Mouse (Mus musculus): ENCODE data around the gene Slc38a1. TPM values are rescaled to one million over a fixed set of nuclear protein-coding genes. Genes with fewer than 3 reads are reported as not detected.

The Slc38a1 gene
- polyA plus RNA-seq, 1 experiment from 2014 or later, result 109 TPM

GRCm38 (mm10) chr15:96566850-96567271 lies 75.9 kb downstream of the Slc38a1 start:
- Histone ChIP-seq H3K4me1 (ENCODE audit: control insufficient read depth, insufficient read depth, low read length) (no peaks in the 10 kb centered on the region), H3K27me3 (ENCODE audit: control insufficient read depth, insufficient read depth, low read length) (no peaks in the 10 kb centered on the region), H3K9ac (ENCODE audit: low read length) (peak overlapping the region; percentile 54), H3K36me3 (ENCODE audit: control insufficient read depth, insufficient read depth, low read length) (no peaks in the 10 kb centered on the region), H3K4me2 (peak overlapping the region; percentile 58), H3K27ac (ENCODE audit: low read depth, low read length) (no peak overlapping the region), H3K4me3 (ENCODE audit: low read depth, low read length) (peak overlapping the region; percentile 32), H3K9me3 (ENCODE audit: control insufficient read depth, low read length) (no peaks in the 10 kb centered on the region)
- ATAC-seq (ENCODE audit: low FRiP score) (peak; percentile 73; the same call in 1 of the 2 replicates), DNase-seq (ENCODE audit: low spot score, missing footprints) (peak; percentile 90)
- WGBS, result 8% methylated on average over 14 of the region's 14 CpGs

- no peaks in the 10 kb centered on the region for H3K9me3 ChIP-seq (ENCODE audit: control insufficient read depth, low read length)
- no peak overlapping the region for H3K4me2 ChIP-seq
- H3K9ac ChIP-seq (ENCODE audit: low read length), result no peak overlapping the region
- H3K27me3 ChIP-seq (ENCODE audit: control insufficient read depth, insufficient read depth, low read length), result no peaks in the 10 kb centered on the region
- ATAC-seq (ENCODE audit: low FRiP score) (no peak), DNase-seq (ENCODE audit: low spot score, missing footprints) (no peak)
- WGBS, result 57% methylated on average over 1 of the region's 1 CpGs
- no peaks in the 10 kb centered on the region for H3K4me1 ChIP-seq (ENCODE audit: control insufficient read depth, insufficient read depth, low read length)
- no peak overlapping the region for H3K27ac ChIP-seq (ENCODE audit: low read depth, low read length)
- H3K4me3 ChIP-seq (ENCODE audit: low read depth, low read length), result no peak overlapping the region
- H3K36me3 ChIP-seq (ENCODE audit: control insufficient read depth, insufficient read depth, low read length), result no peaks in the 10 kb centered on the region
Observed at GRCm38 (mm10) chr15:96563852-96564251, 78.9 kb downstream of the Slc38a1 start.

GRCm38 (mm10) chr15:96562521-96562920 lies 80.2 kb downstream of the Slc38a1 start:
- Histone ChIP-seq H3K4me2 (no peak overlapping the region), H3K4me1 (ENCODE audit: control insufficient read depth, insufficient read depth, low read length) (no peaks in the 10 kb centered on the region), H3K4me3 (ENCODE audit: low read depth, low read length) (no peak overlapping the region), H3K36me3 (ENCODE audit: control insufficient read depth, insufficient read depth, low read length) (no peaks in the 10 kb centered on the region), H3K27me3 (ENCODE audit: control insufficient read depth, insufficient read depth, low read length) (no peaks in the 10 kb centered on the region), H3K27ac (ENCODE audit: low read depth, low read length) (no peak overlapping the region), H3K9ac (ENCODE audit: low read length) (no peak overlapping the region), H3K9me3 (ENCODE audit: control insufficient read depth, low read length) (no peaks in the 10 kb centered on the region)
- no peak for DNase-seq (ENCODE audit: low spot score, missing footprints)
- ATAC-seq (ENCODE audit: low FRiP score), result no peak
- WGBS, result 96% methylated on average over 5 of the region's 5 CpGs

GRCm38 (mm10) chr15:96560576-96561298 lies 82.0 kb downstream of the Slc38a1 start:
- ATAC-seq (ENCODE audit: low FRiP score), result no peak
- H3K36me3 ChIP-seq (ENCODE audit: control insufficient read depth, insufficient read depth, low read length), result no peaks in the 10 kb centered on the region
- no peak for DNase-seq (ENCODE audit: low spot score, missing footprints)
- H3K4me1 ChIP-seq (ENCODE audit: control insufficient read depth, insufficient read depth, low read length), result no peaks in the 10 kb centered on the region
- 94% methylated on average over 14 of the region's 14 CpGs for WGBS
- H3K4me2 ChIP-seq, result no peak overlapping the region
- no peaks in the 10 kb centered on the region for H3K9me3 ChIP-seq (ENCODE audit: control insufficient read depth, low read length)
- H3K27ac ChIP-seq (ENCODE audit: low read depth, low read length), result no peak overlapping the region
- no peak overlapping the region for H3K4me3 ChIP-seq (ENCODE audit: low read depth, low read length)
- no peak overlapping the region for H3K9ac ChIP-seq (ENCODE audit: low read length)
- no peaks in the 10 kb centered on the region for H3K27me3 ChIP-seq (ENCODE audit: control insufficient read depth, insufficient read depth, low read length)

GRCm38 (mm10) chr15:96551569-96552380 lies 90.9 kb downstream of the Slc38a1 start:
- Histone ChIP-seq H3K27me3 (ENCODE audit: control insufficient read depth, insufficient read depth, low read length) (no peaks in the 10 kb centered on the region), H3K4me2 (no peak overlapping the region), H3K27ac (ENCODE audit: low read depth, low read length) (no peak overlapping the region), H3K9me3 (ENCODE audit: control insufficient read depth, low read length) (no peaks in the 10 kb centered on the region), H3K4me3 (ENCODE audit: low read depth, low read length) (no peak overlapping the region), H3K4me1 (ENCODE audit: control insufficient read depth, insufficient read depth, low read length) (peaks cover 4% of the 10 kb centered on the region; the same call in 1 of the 2 replicates), H3K9ac (ENCODE audit: low read length) (no peak overlapping the region), H3K36me3 (ENCODE audit: control insufficient read depth, insufficient read depth, low read length) (no peaks in the 10 kb centered on the region)
- DNase-seq (ENCODE audit: low spot score, missing footprints), result peak; percentile 95
- WGBS, result 68% methylated on average over 9 of the region's 9 CpGs
- peak; percentile 70; the same call in 1 of the 2 replicates for ATAC-seq (ENCODE audit: low FRiP score)

GRCm38 (mm10) chr15:96551107-96551506 lies 91.6 kb downstream of the Slc38a1 start:
- Histone ChIP-seq H3K4me1 (ENCODE audit: control insufficient read depth, insufficient read depth, low read length) (peaks cover 4% of the 10 kb centered on the region; the same call in 1 of the 2 replicates), H3K27me3 (ENCODE audit: control insufficient read depth, insufficient read depth, low read length) (no peaks in the 10 kb centered on the region), H3K9ac (ENCODE audit: low read length) (no peak overlapping the region), H3K9me3 (ENCODE audit: control insufficient read depth, low read length) (no peaks in the 10 kb centered on the region), H3K4me3 (ENCODE audit: low read depth, low read length) (no peak overlapping the region), H3K4me2 (no peak overlapping the region), H3K36me3 (ENCODE audit: control insufficient read depth, insufficient read depth, low read length) (no peaks in the 10 kb centered on the region), H3K27ac (ENCODE audit: low read depth, low read length) (no peak overlapping the region)
- no peak for ATAC-seq (ENCODE audit: low FRiP score)
- peak; percentile 51 for DNase-seq (ENCODE audit: low spot score, missing footprints)
- WGBS, result 85% methylated on average over 8 of the region's 8 CpGs

GRCm38 (mm10) chr15:96548363-96548762 lies 94.3 kb downstream of the Slc38a1 start:
- no peaks in the 10 kb centered on the region for H3K9me3 ChIP-seq (ENCODE audit: control insufficient read depth, low read length)
- H3K27ac ChIP-seq (ENCODE audit: low read depth, low read length), result no peak overlapping the region
- no peak overlapping the region for H3K9ac ChIP-seq (ENCODE audit: low read length)
- H3K4me3 ChIP-seq (ENCODE audit: low read depth, low read length), result no peak overlapping the region
- WGBS, result 81% methylated on average over 9 of the region's 9 CpGs
- no peak overlapping the region for H3K4me2 ChIP-seq
- ATAC-seq (ENCODE audit: low FRiP score) (no peak), DNase-seq (ENCODE audit: low spot score, missing footprints) (no peak)
- no peaks in the 10 kb centered on the region for H3K27me3 ChIP-seq (ENCODE audit: control insufficient read depth, insufficient read depth, low read length)
- peaks cover 4% of the 10 kb centered on the region; the same call in 1 of the 2 replicates for H3K4me1 ChIP-seq (ENCODE audit: control insufficient read depth, insufficient read depth, low read length)
- no peaks in the 10 kb centered on the region for H3K36me3 ChIP-seq (ENCODE audit: control insufficient read depth, insufficient read depth, low read length)

- H3K4me2 ChIP-seq, result no peak overlapping the region
- H3K36me3 ChIP-seq (ENCODE audit: control insufficient read depth, insufficient read depth, low read length), result no peaks in the 10 kb centered on the region
- no peak overlapping the region for H3K4me3 ChIP-seq (ENCODE audit: low read depth, low read length)
- H3K9me3 ChIP-seq (ENCODE audit: control insufficient read depth, low read length), result no peaks in the 10 kb centered on the region
- DNase-seq (ENCODE audit: low spot score, missing footprints) (no peak), ATAC-seq (ENCODE audit: low FRiP score) (peak; percentile 43; the same call in 1 of the 2 replicates)
- no peak overlapping the region for H3K27ac ChIP-seq (ENCODE audit: low read depth, low read length)
- no peaks in the 10 kb centered on the region for H3K27me3 ChIP-seq (ENCODE audit: control insufficient read depth, insufficient read depth, low read length)
- peaks cover 4% of the 10 kb centered on the region; the same call in 1 of the 2 replicates for H3K4me1 ChIP-seq (ENCODE audit: control insufficient read depth, insufficient read depth, low read length)
- no peak overlapping the region for H3K9ac ChIP-seq (ENCODE audit: low read length)
- 52% methylated on average over 21 of the region's 21 CpGs for WGBS
Observed at GRCm38 (mm10) chr15:96547256-96548195, 95.2 kb downstream of the Slc38a1 start.

All from midbrain, embryonic 11.5 days (tissue).